Mouse (Mus musculus) cerebral cortex, adult 2 months (tissue): ENCODE data around the gene Ugt1a2.

Source experiments
- WGBS: fragments of 180-500 bp; shearing (Covaris S2); methylation state at CpG from one replicate; pipeline ENCODE4 v1.1.7; 2018; 5-methylcytosine and 5-hydroxymethylcytosine counted together

Ugt1a2 gene

GRCm38 (mm10) chr1:88258881-88259642 lies 58.7 kb downstream of the Ugt1a2 start:
- 70% methylated on average over 8 of the region's 8 CpGs for WGBS

- 85% methylated on average over 4 of the region's 4 CpGs for WGBS
Measured at GRCm38 (mm10) chr1:88259643-88260024, 59.2 kb downstream of the Ugt1a2 start.

- WGBS, result 79% methylated on average over 6 of the region's 6 CpGs
Measured at GRCm38 (mm10) chr1:88260114-88260513, 59.7 kb downstream of the Ugt1a2 start.

- WGBS, result 81% methylated on average over 10 of the region's 10 CpGs
Measured at GRCm38 (mm10) chr1:88260604-88261377, 60.4 kb downstream of the Ugt1a2 start.

- 88% methylated on average over 7 of the region's 7 CpGs for WGBS
Measured at GRCm38 (mm10) chr1:88261706-88262105, 61.3 kb downstream of the Ugt1a2 start.

GRCm38 (mm10) chr1:88262255-88262654 lies 61.9 kb downstream of the Ugt1a2 start:
- 79% methylated on average over 4 of the region's 4 CpGs for WGBS

GRCm38 (mm10) chr1:88262961-88263360 lies 62.6 kb downstream of the Ugt1a2 start:
- 76% methylated on average over 6 of the region's 6 CpGs for WGBS

- WGBS, result 92% methylated on average over 5 of the region's 5 CpGs
Measured at GRCm38 (mm10) chr1:88263778-88264177, 63.4 kb downstream of the Ugt1a2 start.

- WGBS, result 85% methylated on average over 7 of the region's 7 CpGs
Measured at GRCm38 (mm10) chr1:88264237-88264868, 64.0 kb downstream of the Ugt1a2 start.

- WGBS, result 71% methylated on average over 4 of the region's 4 CpGs
Measured at GRCm38 (mm10) chr1:88264869-88265240, 64.5 kb downstream of the Ugt1a2 start.

- 90% methylated on average over 13 of the region's 13 CpGs for WGBS
Measured at GRCm38 (mm10) chr1:88266123-88266522, 65.7 kb downstream of the Ugt1a2 start.

- WGBS, result 93% methylated on average over 6 of the region's 6 CpGs
Measured at GRCm38 (mm10) chr1:88267489-88267888, 67.1 kb downstream of the Ugt1a2 start.

GRCm38 (mm10) chr1:88268070-88268469 lies 67.7 kb downstream of the Ugt1a2 start:
- WGBS, result 79% methylated on average over 6 of the region's 6 CpGs
